Mouse (Mus musculus) liver, postnatal 0 days (tissue): ENCODE data around the gene H2al1a. TPM values are rescaled to one million over a fixed set of nuclear protein-coding genes. Genes with fewer than 3 reads are reported as not detected.
"Not testable (repeated sequence)": the region's sequence is repeated elsewhere in the genome, so short reads cannot be mapped to it uniquely, and the experiment has no call there.

Experiments used
- ATAC-seq: fragments of 200-750 bp; cut with Nextera tagmentation; 2 replicates; pipeline ENCODE4 v1.8.0; 2017; ENCODE audit warnings: mild to moderate bottlenecking, moderate library complexity
- DNase-seq: peaks from one replicate; pipeline ENCODE4 v3.0.0-alpha.2; 2016
- H3K27ac ChIP-seq: fragments of 300-500 bp; sonication (generic); 2 replicates; pipeline ENCODE4 v1.5.1; 2014; ENCODE audit warnings: antibody characterized with exemption, moderate library complexity, mild to moderate bottlenecking, low read depth
- H3K27me3 ChIP-seq: fragments of 300-500 bp; sonication (generic); 2 replicates; pipeline ENCODE4 v1.6.1; 2014; ENCODE audit warnings: low read length, control low read depth, mixed read lengths; ENCODE audit not compliant: insufficient read depth
- H3K36me3 ChIP-seq: fragments of 300-500 bp; sonication (generic); replicated peaks from 2 replicates; pipeline ENCODE4 v1.6.1; 2014; ENCODE audit warnings: mild to moderate bottlenecking, control low read depth, low read length, moderate library complexity, mixed read lengths; ENCODE audit not compliant: insufficient read depth
- H3K4me1 ChIP-seq: fragments of 300-500 bp; sonication (generic); 2 replicates; pipeline ENCODE4 v1.6.1; 2014; ENCODE audit warnings: antibody characterized with exemption, mild to moderate bottlenecking, control low read depth; ENCODE audit not compliant: insufficient read depth
- H3K4me2 ChIP-seq: fragments of 300-500 bp; sonication (generic); 2 replicates; pipeline ENCODE4 v1.6.1; 2014; ENCODE audit warnings: low read depth, mild to moderate bottlenecking, low read length, moderate library complexity, mixed read lengths
- H3K4me3 ChIP-seq: fragments of 300-500 bp; sonication (generic); 2 replicates; pipeline ENCODE4 v1.5.1; 2014; ENCODE audit warnings: low read depth, low read length
- H3K9ac ChIP-seq: fragments of 300-500 bp; sonication (generic); replicated peaks from 2 replicates; pipeline ENCODE4 v1.6.1; 2014; ENCODE audit warnings: mild to moderate bottlenecking, moderate library complexity
- H3K9me3 ChIP-seq: fragments of 300-500 bp; sonication (generic); 2 replicates; pipeline ENCODE4 v1.6.1; 2016; ENCODE audit warnings: mild to moderate bottlenecking, control low read depth, low read length, mixed read lengths
- CTCF ChIP-seq: sonication (generic); IDR thresholded peaks from 2 replicates; pipeline ENCODE4 v1.5.1; 2016; ENCODE audit warnings: antibody characterized with exemption, low read depth
- EP300 ChIP-seq: IDR thresholded peaks from 2 replicates; pipeline ENCODE4 v1.6.1; 2016; ENCODE audit warnings: antibody characterized with exemption, low read depth, mild to moderate bottlenecking
- WGBS: fragments of 180-500 bp; shearing (Covaris S2); extraction: QIAGEN DNeasy Blood & Tissue Kit; methylation state at CpG from one replicate; pipeline ENCODE4 v1.1.7; 2014; ENCODE audit not compliant: insufficient replicate concordance; 5-methylcytosine and 5-hydroxymethylcytosine counted together
- polyA plus RNA-seq: library from polyadenylated mRNA; unstranded; fragments of >200 nt; fragmentation: Nextera tagmentation; extraction: Ambion mirVana; gene quantifications from 2 replicates; pipeline ENCODE4 v1.2.1, GENCODE M21; 2015

H2al1a gene
- polyA plus RNA-seq, 1 experiment from 2014 or later = not detected

DNA sequence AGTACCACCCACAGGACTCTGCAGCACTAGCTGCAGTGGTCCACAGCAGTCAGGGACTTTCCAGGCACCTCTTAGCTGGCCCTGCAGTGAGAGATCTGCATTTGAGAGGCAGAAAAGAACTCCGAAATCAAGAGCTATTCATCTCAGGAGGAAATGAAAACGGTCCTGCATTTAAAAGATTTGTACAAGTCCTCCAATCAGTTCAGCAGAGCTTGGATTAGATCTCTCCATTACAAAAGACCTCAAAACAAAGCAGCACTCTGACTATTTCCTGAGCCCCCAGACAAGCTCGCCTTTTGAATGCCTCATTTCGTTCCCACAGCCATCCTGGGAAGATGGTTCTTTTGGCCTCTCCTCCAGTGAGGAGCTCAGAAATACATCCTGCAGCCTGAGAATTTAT, 9.8 kb upstream of the H2al1a start:
- no peaks in the 10 kb centered on the region for H3K4me1 ChIP-seq
- no peak overlapping the region for H3K27ac ChIP-seq
- no peak overlapping the region for H3K9ac ChIP-seq
- no peaks in the 10 kb centered on the region for H3K9me3 ChIP-seq
- H3K27me3 ChIP-seq = no peaks in the 10 kb centered on the region
- 57% methylated on average over 4 of the region's 4 CpGs for WGBS
- ATAC-seq (no peak), DNase-seq (no peak)
- TF ChIP-seq EP300 (no peak), CTCF (no peak)
- H3K4me2 ChIP-seq = no peak overlapping the region
- H3K4me3 ChIP-seq = no peak overlapping the region
- no peaks in the 10 kb centered on the region for H3K36me3 ChIP-seq

GRCm38 (mm10) chrX:11302132-11302531, 3.1 kb downstream of the H2al1a start, which contains the start of gene H2al1b:
H2al1b (plus strand) TSS chrX:11302432.
- not testable (repeated sequence) for H3K4me2 ChIP-seq, H3K4me3 ChIP-seq, H3K9ac ChIP-seq, H3K27me3 ChIP-seq, H3K36me3 ChIP-seq, H3K27ac ChIP-seq, ATAC-seq, H3K9me3 ChIP-seq, DNase-seq, H3K4me1 ChIP-seq
- WGBS = 80% methylated on average over 1 of the region's 3 CpGs

- H3K9ac ChIP-seq, H3K27me3 ChIP-seq, H3K27ac ChIP-seq, H3K4me2 ChIP-seq, ATAC-seq, H3K4me3 ChIP-seq, DNase-seq, H3K36me3 ChIP-seq, H3K4me1 ChIP-seq, H3K9me3 ChIP-seq: not testable (repeated sequence)
- 67% methylated on average over 1 of the region's 6 CpGs for WGBS
Measured at GRCm38 (mm10) chrX:11305355-11305754, 6.3 kb downstream of the H2al1a start, which contains the start of gene H2al1c. H2al1c (plus strand) TSS chrX:11305655.

- not testable (repeated sequence) for DNase-seq, H3K36me3 ChIP-seq, ATAC-seq, H3K4me2 ChIP-seq, H3K27me3 ChIP-seq, H3K27ac ChIP-seq, H3K9me3 ChIP-seq, H3K4me3 ChIP-seq, H3K9ac ChIP-seq, H3K4me1 ChIP-seq
- no CpG with 5 or more reads among the region's 6 CpGs for WGBS
Measured at GRCm38 (mm10) chrX:11308524-11308923, 9.5 kb downstream of the H2al1a start, which contains the start of gene H2al1d. H2al1d (plus strand) TSS chrX:11308824.

DNA sequence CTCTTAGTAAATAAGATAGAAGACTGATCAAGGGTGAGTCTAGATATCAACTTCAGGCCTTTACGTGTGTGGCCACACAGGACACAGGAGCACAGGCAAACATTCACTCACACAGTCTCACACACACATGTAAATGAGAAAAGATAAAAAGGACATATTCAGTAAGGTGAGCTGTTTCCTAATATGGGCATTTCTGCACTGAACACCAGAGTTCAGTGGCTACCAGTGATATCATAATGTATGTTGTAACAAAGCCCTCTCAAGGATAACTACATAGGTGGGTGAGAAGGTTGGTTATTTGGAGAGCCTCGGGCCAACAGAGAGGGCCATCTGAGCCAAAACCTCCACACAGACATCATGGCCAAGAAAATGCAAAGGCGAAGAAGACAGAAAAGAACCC, 12.6 kb downstream of the H2al1a start, which contains the start of gene H2al1e:
TSS of gene H2al1e (plus strand) at position 301 of the 400 bp plus-strand sequence.
- WGBS = no CpG with 5 or more reads among the region's 3 CpGs
- not testable (repeated sequence) for H3K4me3 ChIP-seq, H3K27me3 ChIP-seq, H3K27ac ChIP-seq, H3K9me3 ChIP-seq, H3K36me3 ChIP-seq, DNase-seq, H3K4me2 ChIP-seq, ATAC-seq, H3K9ac ChIP-seq, H3K4me1 ChIP-seq

GRCm38 (mm10) chrX:11314858-11315257, 15.8 kb downstream of the H2al1a start, which contains the start of gene H2al1f:
H2al1f (plus strand) TSS chrX:11315158.
- not testable (repeated sequence) for H3K4me3 ChIP-seq, H3K27ac ChIP-seq, ATAC-seq, H3K9me3 ChIP-seq, H3K36me3 ChIP-seq, H3K4me1 ChIP-seq, H3K9ac ChIP-seq, DNase-seq, H3K4me2 ChIP-seq, H3K27me3 ChIP-seq
- WGBS = no CpG with 5 or more reads among the region's 6 CpGs

- not testable (repeated sequence) for H3K27me3 ChIP-seq, ATAC-seq, H3K4me1 ChIP-seq, H3K9ac ChIP-seq, DNase-seq, H3K4me2 ChIP-seq, H3K4me3 ChIP-seq, H3K27ac ChIP-seq, H3K36me3 ChIP-seq, H3K9me3 ChIP-seq
- no CpG with 5 or more reads among the region's 3 CpGs for WGBS
Measured at GRCm38 (mm10) chrX:11317956-11318355, 18.9 kb downstream of the H2al1a start, which contains the start of gene H2al1g. H2al1g (plus strand) TSS chrX:11318256.

DNA sequence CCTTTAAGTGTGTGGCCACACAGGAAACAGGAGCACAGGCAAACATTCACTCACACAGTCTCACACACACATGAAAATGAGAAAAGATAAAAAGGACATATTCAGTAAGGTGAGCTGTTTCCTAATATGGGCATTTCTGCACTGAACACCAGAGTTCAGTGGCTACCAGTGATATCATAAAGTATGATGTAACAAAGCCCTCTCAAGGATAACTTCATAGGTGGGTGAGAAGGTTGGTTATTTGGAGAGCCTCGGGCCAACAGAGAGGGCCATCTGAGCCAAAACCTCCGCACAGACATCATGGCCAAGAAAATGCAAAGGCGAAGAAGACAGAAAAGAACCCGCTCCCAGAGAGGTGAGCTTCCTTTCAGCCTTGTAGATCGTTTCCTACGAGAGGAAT, 22.1 kb downstream of the H2al1a start, which contains the start of gene H2al1h:
TSS of gene H2al1h (plus strand) at position 301 of the 400 bp plus-strand sequence.
- H3K4me2 ChIP-seq, H3K27ac ChIP-seq, H3K4me1 ChIP-seq, ATAC-seq, H3K9me3 ChIP-seq, DNase-seq, H3K27me3 ChIP-seq, H3K9ac ChIP-seq, H3K4me3 ChIP-seq, H3K36me3 ChIP-seq: not testable (repeated sequence)
- WGBS = no CpG with 5 or more reads among the region's 6 CpGs

DNA sequence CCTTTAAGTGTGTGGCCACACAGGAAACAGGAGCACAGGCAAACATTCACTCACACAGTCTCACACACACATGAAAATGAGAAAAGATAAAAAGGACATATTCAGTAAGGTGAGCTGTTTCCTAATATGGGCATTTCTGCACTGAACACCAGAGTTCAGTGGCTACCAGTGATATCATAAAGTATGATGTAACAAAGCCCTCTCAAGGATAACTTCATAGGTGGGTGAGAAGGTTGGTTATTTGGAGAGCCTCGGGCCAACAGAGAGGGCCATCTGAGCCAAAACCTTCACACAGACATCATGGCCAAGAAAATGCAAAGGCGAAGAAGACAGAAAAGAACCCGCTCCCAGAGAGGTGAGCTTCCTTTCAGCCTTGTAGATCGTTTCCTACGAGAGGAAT, 25.3 kb downstream of the H2al1a start, which contains the start of gene H2al1i:
TSS of gene H2al1i (plus strand) at position 301 of the 400 bp plus-strand sequence.
- not testable (repeated sequence) for H3K4me1 ChIP-seq, ATAC-seq, H3K4me2 ChIP-seq, H3K27ac ChIP-seq, H3K9me3 ChIP-seq, H3K36me3 ChIP-seq, DNase-seq, H3K9ac ChIP-seq, H3K27me3 ChIP-seq, H3K4me3 ChIP-seq
- WGBS = 89% methylated on average over 2 of the region's 5 CpGs

GRCm38 (mm10) chrX:11327522-11327921, 28.5 kb downstream of the H2al1a start, which contains the start of gene H2al1j:
H2al1j (plus strand) TSS chrX:11327822.
- DNase-seq, H3K4me1 ChIP-seq: not testable (repeated sequence)
- whole genome bisulfite sequencing = 84% methylated on average over 2 of the region's 2 CpGs

More at GRCm38 (mm10) chrX:11327522-11327921, 28.5 kb downstream of the H2al1a start, which contains the start of gene H2al1j:
- ATAC-seq, H3K27me3 ChIP-seq, H3K36me3 ChIP-seq, H3K9me3 ChIP-seq, H3K4me3 ChIP-seq, H3K4me2 ChIP-seq, H3K9ac ChIP-seq, H3K27ac ChIP-seq: not testable (repeated sequence)
